Mouse (Mus musculus) ovary, adult 2 months (tissue): ENCODE data around the gene Swt1. TPM values are rescaled to one million over a fixed set of nuclear protein-coding genes. Genes with fewer than 3 reads are reported as not detected.

Experiments used
- polyA plus RNA-seq: library from polyadenylated mRNA; depleted of rRNA; stranded (reverse); fragments of >200 nt; gene quantifications from 2 replicates; pipeline ENCODE4 v1.2.3, GENCODE M21; 2012; rRNA removed

Swt1 gene
- 2.7 and 4.9 TPM in 2 replicates for polyA plus RNA-seq

DNA sequence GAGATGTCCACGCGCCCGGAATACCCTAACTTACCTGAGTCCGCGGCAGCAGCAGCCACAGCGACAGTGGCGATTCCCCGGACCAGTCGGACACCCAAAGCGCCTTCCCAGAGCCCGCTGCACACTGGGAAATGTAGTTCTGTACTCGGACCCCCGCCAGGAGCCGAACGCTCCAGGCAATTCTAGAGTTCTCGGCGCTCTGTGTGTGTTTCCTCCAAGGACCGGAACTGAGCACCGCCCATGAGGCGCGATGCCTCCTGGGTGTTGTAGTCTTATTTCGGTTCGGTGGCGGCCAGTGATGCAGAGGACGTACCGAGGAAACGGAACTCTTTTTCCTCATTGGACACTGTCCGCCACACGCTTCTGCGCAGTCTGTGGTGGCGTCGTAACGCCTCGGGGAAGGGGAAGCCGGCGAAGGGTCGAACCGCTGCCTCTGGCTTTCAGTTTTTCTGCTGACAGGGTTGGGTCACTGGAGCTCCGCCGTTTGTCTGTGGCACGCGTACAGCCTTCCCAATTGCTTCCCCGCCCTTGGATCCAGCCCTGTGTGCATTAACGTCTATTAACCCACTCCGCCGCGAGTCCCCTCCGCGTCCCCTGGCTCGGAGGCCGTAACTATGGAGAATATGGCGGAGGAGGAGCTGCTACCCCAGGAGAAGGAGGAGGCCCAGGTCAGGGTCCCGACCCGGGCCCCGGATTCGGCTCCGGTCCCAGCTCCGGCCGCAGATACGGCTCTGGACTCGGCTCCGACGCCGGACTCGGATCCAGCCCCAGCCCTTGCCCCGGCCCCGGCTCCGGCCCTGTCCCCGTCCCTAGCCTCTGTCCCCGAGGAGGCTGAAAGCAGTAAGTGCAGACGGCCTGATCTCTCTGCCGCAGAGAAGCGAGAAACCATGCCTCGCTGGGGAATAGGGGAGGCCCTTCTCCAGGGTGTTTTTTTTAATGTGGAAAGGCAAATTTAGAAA, at the start of gene Swt1, which contains the start of gene Trmt1l:
TSS of gene Swt1 (minus strand) at position 193 of the 959 bp plus-strand sequence.
TSS of gene Trmt1l (plus strand) at position 280 of the 959 bp plus-strand sequence.

DNA sequence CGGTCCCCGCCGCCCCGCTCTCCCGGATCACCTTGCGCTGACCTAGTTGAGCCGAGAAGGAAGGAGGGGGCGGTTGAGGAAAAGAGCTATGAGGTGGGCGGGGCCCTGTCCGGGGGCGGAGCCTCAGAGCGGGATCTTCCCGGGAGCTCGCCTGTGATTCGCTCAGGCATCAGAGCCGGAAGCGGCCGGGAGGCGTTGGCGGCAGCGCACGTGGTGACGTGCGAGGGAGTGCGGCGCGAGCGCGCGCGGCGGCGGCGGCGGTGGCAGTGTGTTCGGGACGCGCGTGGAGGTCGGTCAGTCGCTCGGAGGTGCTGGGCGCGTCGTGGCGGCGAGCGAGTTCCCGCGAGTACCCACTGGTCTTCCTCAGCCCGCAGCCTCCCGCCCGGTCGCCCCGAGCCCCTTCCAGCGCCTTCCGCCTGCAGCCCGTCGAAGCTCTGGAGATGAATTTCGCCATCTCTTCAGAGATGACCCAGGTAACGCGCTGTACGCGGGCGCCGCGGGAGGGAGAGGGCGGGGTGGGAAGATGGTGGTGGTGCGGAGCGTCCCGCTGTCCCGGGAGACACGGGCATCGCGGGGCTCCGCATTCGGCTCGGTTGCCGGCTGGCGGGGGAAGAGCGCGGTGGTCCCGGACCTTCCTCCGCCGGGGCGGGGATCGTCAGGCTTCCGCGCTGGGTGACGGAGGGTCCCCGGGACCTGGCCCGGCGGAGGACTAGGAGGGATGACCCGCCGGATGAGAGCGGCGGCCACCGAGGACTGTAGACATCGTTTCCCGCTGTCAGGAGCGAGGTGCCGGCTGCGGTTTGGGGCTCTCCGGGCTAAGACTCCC, 83.8 kb downstream of the Swt1 start, which contains the start of gene Ivns1abp:
TSS of gene Ivns1abp (plus strand) at position 195 of the 826 bp plus-strand sequence.

Other genes starting within 250 kb of the Swt1 start
- gene Gm47985, start 245.9 kb downstream of the Swt1 start, polyA plus RNA-seq, result not detected in 2 replicates
- gene Gm8947, start 236.1 kb downstream of the Swt1 start, polyA plus RNA-seq, result not detected in 2 replicates
- not detected in 2 replicates for gene Gm47995, start 230.0 kb downstream of the Swt1 start, polyA plus RNA-seq
- gene 3110040M04Rik, start 224.3 kb downstream of the Swt1 start, polyA plus RNA-seq, result not detected in 2 replicates
- 0.37 and 0.69 TPM in 2 replicates for gene Gm47996, start 218.3 kb downstream of the Swt1 start, polyA plus RNA-seq
- 80.2 and 98.5 TPM in 2 replicates for gene Ivns1abp, start 84.0 kb downstream of the Swt1 start, polyA plus RNA-seq
- gene Trmt1l, start 87 bp upstream of the Swt1 start, polyA plus RNA-seq, result 17.9 and 18.7 TPM in 2 replicates
- gene Rnf2, start 72.5 kb upstream of the Swt1 start, polyA plus RNA-seq, result 22.4 and 32.0 TPM in 2 replicates
- gene Fam129a, start 142.7 kb upstream of the Swt1 start, polyA plus RNA-seq, result 14.0 and 14.1 TPM in 2 replicates